Mouse (Mus musculus): Measurements from ENCODE around the gene Grik4. TPM values are rescaled to one million over a fixed set of nuclear protein-coding genes. Genes with fewer than 3 reads are reported as not detected.
"Not testable (repeated sequence)": the region's sequence is repeated elsewhere in the genome, so short reads cannot be mapped to it uniquely, and the experiment has no call there.

Gene Grik4
- under 1 TPM in 1 of 2 experiments, not detected in 1; 0.17 TPM for total RNA-seq (2021)
- long read RNA-seq, experiment 1: 0 reads
- long read RNA-seq, experiment 2, partial matches to known transcripts: 0 of 1 reads
- long read RNA-seq, experiment 2, other reads (novel, unspliced or antisense): 1 of 1 reads

- peak in 1 of 2 experiments; percentile 29 for DNase-seq
- intact Hi-C loops (cut with DNase I): loop anchor here (1.0 to 5.0 kb wide), 4 partner anchors 155 to 617 kb away; no protein-coding TSS in a partner anchor
Observed at GRCm38 (mm10) chr9:42943781-42944535, at the start of gene Grik4. Gene Grik4 (minus strand): TSS chr9:42944493.

- DNase-seq: no peak
- intact Hi-C loops (cut with DNase I): no loop called here
Observed at GRCm38 (mm10) chr9:42993659-42994058, 49.4 kb upstream of the Grik4 start.

- no peak for DNase-seq
- intact Hi-C loops (cut with DNase I): no loop called here
Observed at GRCm38 (mm10) chr9:42987988-42988387, 43.7 kb upstream of the Grik4 start.

- intact Hi-C loops (cut with DNase I): no loop called here
- no peak for DNase-seq
Observed at GRCm38 (mm10) chr9:42968894-42969521, 24.7 kb upstream of the Grik4 start.

- intact Hi-C loops (cut with DNase I): no loop called here
- DNase-seq: no peak
Observed at GRCm38 (mm10) chr9:42967731-42968130, 23.4 kb upstream of the Grik4 start.

GRCm38 (mm10) chr9:42964809-42965208 lies 20.5 kb upstream of the Grik4 start:
- intact Hi-C loops (cut with DNase I): not testable (repeated sequence)

GRCm38 (mm10) chr9:42964366-42964765 lies 20.1 kb upstream of the Grik4 start:
- intact Hi-C loops (cut with DNase I): no loop called here
- no peak for DNase-seq

More at GRCm38 (mm10) chr9:42964809-42965208, 20.5 kb upstream of the Grik4 start:
- DNase-seq: not testable (repeated sequence)

- intact Hi-C loops (cut with DNase I): no loop called here
- no peak for DNase-seq
Observed at GRCm38 (mm10) chr9:42962506-42962905, 18.2 kb upstream of the Grik4 start.

GRCm38 (mm10) chr9:42958401-42958800 lies 14.1 kb upstream of the Grik4 start:
- no peak for DNase-seq
- intact Hi-C loops (cut with DNase I): no loop called here

GRCm38 (mm10) chr9:42948381-42948780 lies 4.1 kb upstream of the Grik4 start:
- intact Hi-C loops (cut with DNase I): no loop called here
- no peak for DNase-seq

GRCm38 (mm10) chr9:42945174-42945573 lies 881 bp upstream of the Grik4 start:
- no peak for DNase-seq

GRCm38 (mm10) chr9:42944536-42945006 lies 278 bp upstream of the Grik4 start:
- intact Hi-C loops (cut with DNase I): loop anchor here (1.0 to 5.0 kb wide), 4 partner anchors 156 to 618 kb away; no protein-coding TSS in a partner anchor
- DNase-seq: peak; percentile 79 to 85

More at GRCm38 (mm10) chr9:42945174-42945573, 881 bp upstream of the Grik4 start:
- intact Hi-C loops (cut with DNase I): loop anchor here (2.0 kb wide), 2 partner anchors 156 to 618 kb away; no protein-coding TSS in a partner anchor

GRCm38 (mm10) chr9:42943057-42943529 lies 1.2 kb downstream of the Grik4 start:
- intact Hi-C loops (cut with DNase I): loop anchor here (5.0 kb wide), 1 partner anchor 391 kb away; no protein-coding TSS in a partner anchor
- DNase-seq: no peak

GRCm38 (mm10) chr9:42942148-42942547 lies 2.1 kb downstream of the Grik4 start:
- intact Hi-C loops (cut with DNase I): loop anchor here (5.0 kb wide), 1 partner anchor 390 kb away; no protein-coding TSS in a partner anchor
- no peak for DNase-seq

- intact Hi-C loops (cut with DNase I): no loop called here
- DNase-seq: no peak
Observed at GRCm38 (mm10) chr9:42932146-42932545, 12.1 kb downstream of the Grik4 start.

GRCm38 (mm10) chr9:42927498-42927897 lies 16.8 kb downstream of the Grik4 start:
- intact Hi-C loops (cut with DNase I): no loop called here
- no peak for DNase-seq

GRCm38 (mm10) chr9:42926564-42926963 lies 17.7 kb downstream of the Grik4 start:
- no peak for DNase-seq
- intact Hi-C loops (cut with DNase I): no loop called here

GRCm38 (mm10) chr9:42921830-42922229 lies 22.5 kb downstream of the Grik4 start:
- no peak for DNase-seq
- intact Hi-C loops (cut with DNase I): no loop called here

- DNase-seq: no peak
- intact Hi-C loops (cut with DNase I): no loop called here
Observed at GRCm38 (mm10) chr9:42920190-42920589, 24.1 kb downstream of the Grik4 start.

GRCm38 (mm10) chr9:42917911-42918310 lies 26.4 kb downstream of the Grik4 start:
- intact Hi-C loops (cut with DNase I): no loop called here
- no peak for DNase-seq

- intact Hi-C loops (cut with DNase I): no loop called here
- no peak for DNase-seq
Observed at GRCm38 (mm10) chr9:42913201-42913600, 31.1 kb downstream of the Grik4 start.

Data from gastrocnemius, postnatal 36 days (tissue).